Mouse (Mus musculus): ENCODE measurements around the gene Zfp341. TPM values are rescaled to one million over a fixed set of nuclear protein-coding genes. Genes with fewer than 3 reads are reported as not detected.

Gene Zfp341
- polyA plus RNA-seq, 1 experiment from 2014 or later = 1.2 TPM

- no peak for DNase-seq (ENCODE audit: low spot score)
- no peak overlapping the region for H3K9ac ChIP-seq (ENCODE audit: low read depth, low read length)
- peaks cover 16% of the 10 kb centered on the region; the same call in 1 of the 2 replicates for H3K36me3 ChIP-seq (ENCODE audit: control insufficient read depth, insufficient read depth, low read length)
- no peaks in the 10 kb centered on the region for H3K9me3 ChIP-seq (ENCODE audit: control insufficient read depth, low read length)
- H3K27ac ChIP-seq (replicated peaks; ENCODE audit: low read depth, low read length) = no peak overlapping the region
- no peak overlapping the region for H3K4me2 ChIP-seq (ENCODE audit: low read depth, low read length)
- no peaks in the 10 kb centered on the region for H3K27me3 ChIP-seq (replicated peaks; ENCODE audit: control insufficient read depth, insufficient read depth, low read length)
- no peak for ATAC-seq (ENCODE audit: low read depth)
- no peak overlapping the region for H3K4me3 ChIP-seq (ENCODE audit: low read depth, low read length)
- 23% methylated on average over 3 of the region's 3 CpGs for WGBS
- H3K4me1 ChIP-seq (ENCODE audit: control insufficient read depth, insufficient read depth, low read length) = no peaks in the 10 kb centered on the region
These were observed 35.0 kb downstream of the Zfp341 start for GRCm38 (mm10) chr2:154648086-154648485.

GRCm38 (mm10) chr2:154650404-154650803, 37.3 kb downstream of the Zfp341 start:
- Histone ChIP-seq H3K4me3 (ENCODE audit: low read depth, low read length) (no peak overlapping the region), H3K27me3 (replicated peaks; ENCODE audit: control insufficient read depth, insufficient read depth, low read length) (no peaks in the 10 kb centered on the region), H3K9ac (ENCODE audit: low read depth, low read length) (no peak overlapping the region), H3K9me3 (ENCODE audit: control insufficient read depth, low read length) (no peaks in the 10 kb centered on the region), H3K4me2 (ENCODE audit: low read depth, low read length) (no peak overlapping the region), H3K27ac (replicated peaks; ENCODE audit: low read depth, low read length) (0 out of 2 replicates have a peak overlapping the region, but pooled peaks have one; percentile 35), H3K36me3 (ENCODE audit: control insufficient read depth, insufficient read depth, low read length) (0 out of 2 replicates have a peak, but pooled peaks cover 6% of the 10 kb centered on the region), H3K4me1 (ENCODE audit: control insufficient read depth, insufficient read depth, low read length) (no peaks in the 10 kb centered on the region)
- no peak for ATAC-seq (ENCODE audit: low read depth)
- 83% methylated on average over 3 of the region's 3 CpGs for WGBS
- no peak for DNase-seq (ENCODE audit: low spot score)

GRCm38 (mm10) chr2:154651363-154651762, 38.3 kb downstream of the Zfp341 start, which contains the start of gene Chmp4b:
Gene Chmp4b (plus strand): TSS chr2:154651705.
- H3K27ac ChIP-seq (replicated peaks; ENCODE audit: low read depth, low read length) = peak within 1 kb of the TSS; percentile 63
- WGBS = 41% methylated on average over 8 of the region's 8 CpGs
- DNase-seq (ENCODE audit: low spot score) (peak; percentile 80), ATAC-seq (ENCODE audit: low read depth) (peak; percentile 68; the same call in 1 of the 2 replicates)
- no peak within 1 kb of the TSS for H3K9ac ChIP-seq (ENCODE audit: low read depth, low read length)
- no peaks in the 10 kb centered on the region for H3K27me3 ChIP-seq (replicated peaks; ENCODE audit: control insufficient read depth, insufficient read depth, low read length)
- H3K4me2 ChIP-seq (ENCODE audit: low read depth, low read length) = no peak within 1 kb of the TSS
- no peaks in the 10 kb centered on the region for H3K9me3 ChIP-seq (ENCODE audit: control insufficient read depth, low read length)
- no peaks in the 10 kb centered on the region for H3K36me3 ChIP-seq (ENCODE audit: control insufficient read depth, insufficient read depth, low read length)
- no peak within 1 kb of the TSS for H3K4me3 ChIP-seq (ENCODE audit: low read depth, low read length)
- no peaks in the 10 kb centered on the region for H3K4me1 ChIP-seq (ENCODE audit: control insufficient read depth, insufficient read depth, low read length)

GRCm38 (mm10) chr2:154654976-154655375, 41.9 kb downstream of the Zfp341 start:
- no peak overlapping the region for H3K9ac ChIP-seq (ENCODE audit: low read depth, low read length)
- no peaks in the 10 kb centered on the region for H3K27me3 ChIP-seq (replicated peaks; ENCODE audit: control insufficient read depth, insufficient read depth, low read length)
- WGBS = 95% methylated on average over 12 of the region's 12 CpGs
- no peak for ATAC-seq (ENCODE audit: low read depth)
- H3K27ac ChIP-seq (replicated peaks; ENCODE audit: low read depth, low read length) = no peak overlapping the region
- no peaks in the 10 kb centered on the region for H3K9me3 ChIP-seq (ENCODE audit: control insufficient read depth, low read length)
- peaks cover 16% of the 10 kb centered on the region for H3K4me1 ChIP-seq (ENCODE audit: control insufficient read depth, insufficient read depth, low read length)
- H3K36me3 ChIP-seq (ENCODE audit: control insufficient read depth, insufficient read depth, low read length) = 0 out of 2 replicates have a peak, but pooled peaks cover 6% of the 10 kb centered on the region
- no peak overlapping the region for H3K4me3 ChIP-seq (ENCODE audit: low read depth, low read length)
- H3K4me2 ChIP-seq (ENCODE audit: low read depth, low read length) = no peak overlapping the region
- DNase-seq (ENCODE audit: low spot score) = no peak

- no peak for ATAC-seq (ENCODE audit: low read depth)
- Histone ChIP-seq H3K36me3 (ENCODE audit: control insufficient read depth, insufficient read depth, low read length) (peaks cover 9% of the 10 kb centered on the region; the same call in 1 of the 2 replicates), H3K27me3 (replicated peaks; ENCODE audit: control insufficient read depth, insufficient read depth, low read length) (no peaks in the 10 kb centered on the region), H3K4me2 (ENCODE audit: low read depth, low read length) (peak overlapping the region; percentile 78), H3K4me3 (ENCODE audit: low read depth, low read length) (peak overlapping the region; percentile 70), H3K27ac (replicated peaks; ENCODE audit: low read depth, low read length) (no peak overlapping the region; the same call in 1 of the 2 replicates), H3K4me1 (ENCODE audit: control insufficient read depth, insufficient read depth, low read length) (peaks cover 16% of the 10 kb centered on the region), H3K9ac (ENCODE audit: low read depth, low read length) (0 out of 2 replicates have a peak overlapping the region, but pooled peaks have one; percentile 43), H3K9me3 (ENCODE audit: control insufficient read depth, low read length) (no peaks in the 10 kb centered on the region)
- WGBS = 81% methylated on average over 2 of the region's 2 CpGs
- DNase-seq (ENCODE audit: low spot score) = no peak
These were observed 42.8 kb downstream of the Zfp341 start for GRCm38 (mm10) chr2:154655878-154656414.

- no peaks in the 10 kb centered on the region for H3K9me3 ChIP-seq (ENCODE audit: control insufficient read depth, low read length)
- ATAC-seq (ENCODE audit: low read depth) (peak; percentile 100), DNase-seq (ENCODE audit: low spot score) (peak; percentile 100)
- peak overlapping the region; percentile 70 for H3K4me3 ChIP-seq (ENCODE audit: low read depth, low read length)
- H3K9ac ChIP-seq (ENCODE audit: low read depth, low read length) = peak overlapping the region; percentile 87
- WGBS = under 1% methylated on average over 38 of the region's 67 CpGs
- peaks cover 19% of the 10 kb centered on the region for H3K36me3 ChIP-seq (ENCODE audit: control insufficient read depth, insufficient read depth, low read length)
- peak overlapping the region; percentile 78 for H3K4me2 ChIP-seq (ENCODE audit: low read depth, low read length)
- peak overlapping the region; percentile 88 for H3K27ac ChIP-seq (replicated peaks; ENCODE audit: low read depth, low read length)
- H3K4me1 ChIP-seq (ENCODE audit: control insufficient read depth, insufficient read depth, low read length) = peaks cover 16% of the 10 kb centered on the region
- H3K27me3 ChIP-seq (replicated peaks; ENCODE audit: control insufficient read depth, insufficient read depth, low read length) = no peaks in the 10 kb centered on the region
These were observed 43.8 kb downstream of the Zfp341 start for GRCm38 (mm10) chr2:154656710-154657485.

- Histone ChIP-seq H3K4me2 (ENCODE audit: low read depth, low read length) (peak overlapping the region; percentile 78), H3K36me3 (ENCODE audit: control insufficient read depth, insufficient read depth, low read length) (peaks cover 23% of the 10 kb centered on the region), H3K4me3 (ENCODE audit: low read depth, low read length) (peak overlapping the region; percentile 70), H3K9me3 (ENCODE audit: control insufficient read depth, low read length) (no peaks in the 10 kb centered on the region), H3K27me3 (replicated peaks; ENCODE audit: control insufficient read depth, insufficient read depth, low read length) (no peaks in the 10 kb centered on the region), H3K4me1 (ENCODE audit: control insufficient read depth, insufficient read depth, low read length) (peaks cover 16% of the 10 kb centered on the region), H3K9ac (ENCODE audit: low read depth, low read length) (peak overlapping the region; percentile 87), H3K27ac (replicated peaks; ENCODE audit: low read depth, low read length) (peak overlapping the region; percentile 88)
- ATAC-seq (ENCODE audit: low read depth) (no peak), DNase-seq (ENCODE audit: low spot score) (peak; percentile 52)
- WGBS = 8% methylated on average over 12 of the region's 12 CpGs
These were observed 44.6 kb downstream of the Zfp341 start for GRCm38 (mm10) chr2:154657486-154658237.

GRCm38 (mm10) chr2:154659070-154659469, 46.0 kb downstream of the Zfp341 start:
- H3K27ac ChIP-seq (replicated peaks; ENCODE audit: low read depth, low read length) = no peak overlapping the region
- peak overlapping the region; percentile 78 for H3K4me2 ChIP-seq (ENCODE audit: low read depth, low read length)
- peak overlapping the region; percentile 3; the same call in 1 of the 2 replicates for H3K9ac ChIP-seq (ENCODE audit: low read depth, low read length)
- peak overlapping the region; percentile 70; the same call in 1 of the 2 replicates for H3K4me3 ChIP-seq (ENCODE audit: low read depth, low read length)
- DNase-seq (ENCODE audit: low spot score) = no peak
- ATAC-seq (ENCODE audit: low read depth) = no peak
- peaks cover 24% of the 10 kb centered on the region for H3K36me3 ChIP-seq (ENCODE audit: control insufficient read depth, insufficient read depth, low read length)
- no peaks in the 10 kb centered on the region for H3K9me3 ChIP-seq (ENCODE audit: control insufficient read depth, low read length)
- peaks cover 16% of the 10 kb centered on the region for H3K4me1 ChIP-seq (ENCODE audit: control insufficient read depth, insufficient read depth, low read length)
- WGBS = 77% methylated on average over 4 of the region's 4 CpGs
- H3K27me3 ChIP-seq (replicated peaks; ENCODE audit: control insufficient read depth, insufficient read depth, low read length) = no peaks in the 10 kb centered on the region
